Mouse (Mus musculus) embryo, embryonic 10.5 days (tissue): ENCODE measurements at regions not wholly inside any gene's neighbourhood (a gene's known extent, or its start where the extent isn't known, plus 50 kb on each side); places are given as distances from the start of the nearest gene placed in this dataset.

Experiments used
- DNase-seq: peaks from one replicate; pipeline ENCODE4 v3.0.0-alpha.2; 2015; ENCODE audit warnings: low spot score

DNA sequence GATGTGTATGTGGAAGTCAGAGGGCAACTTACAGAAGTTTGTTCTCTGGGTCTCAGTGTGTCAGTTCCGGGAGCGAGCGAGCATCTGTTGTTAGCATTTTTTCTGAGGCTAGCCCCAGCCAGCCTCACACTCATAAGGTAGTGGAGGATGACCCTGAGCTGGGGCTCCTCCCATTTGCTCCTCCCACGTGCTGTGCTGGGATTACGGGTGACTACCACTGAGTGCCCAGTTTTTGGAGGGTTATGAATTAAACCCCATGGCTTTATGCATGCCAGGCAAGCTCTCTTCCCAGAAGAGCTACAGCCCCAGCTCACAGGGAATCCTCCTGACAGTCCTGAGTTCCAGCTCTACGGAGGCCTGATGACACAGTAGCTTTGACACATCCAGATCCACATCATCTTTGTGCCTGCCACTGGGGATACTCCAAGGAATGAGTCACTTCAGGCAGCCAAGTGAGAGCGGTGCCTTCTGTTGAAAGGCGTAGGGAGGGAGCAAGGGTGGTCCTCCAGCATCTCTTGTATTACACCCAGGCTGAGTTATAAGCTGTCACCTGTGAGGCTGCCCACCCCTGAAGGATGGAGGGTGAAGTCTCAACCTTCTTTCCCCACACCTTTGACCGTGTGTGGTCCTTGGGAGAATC is 97.8 kb upstream of the Parp11 start:
- no peak for DNase-seq

DNA sequence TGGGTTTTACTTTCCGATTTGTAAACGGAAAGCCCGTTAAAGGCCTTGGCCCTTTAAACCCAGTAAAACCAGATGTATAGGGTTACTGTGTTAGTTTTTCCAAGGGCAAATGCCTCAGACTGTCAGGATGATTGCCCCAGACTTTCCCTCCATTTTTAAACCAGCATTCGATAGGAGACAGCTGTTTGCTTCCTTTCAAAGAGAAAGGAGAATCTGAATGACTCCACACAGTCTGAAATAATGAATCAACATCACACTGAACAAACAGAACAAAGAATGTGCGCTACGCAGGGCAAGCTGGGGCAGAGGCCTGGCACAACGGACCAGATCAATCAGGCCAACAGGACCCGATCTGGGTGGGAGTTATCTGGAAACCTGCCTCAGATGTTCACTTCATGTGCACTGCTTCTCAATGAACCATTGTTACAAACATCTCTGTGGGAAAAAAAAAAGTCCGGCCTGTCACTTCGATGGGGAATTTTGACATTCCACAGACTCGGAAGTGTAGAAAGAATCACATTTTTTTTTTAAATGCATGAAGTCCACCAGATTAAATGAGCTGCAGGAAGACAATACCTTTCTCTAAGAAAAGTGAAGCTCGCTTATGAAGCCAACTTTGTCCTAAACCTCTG is 97.0 kb upstream of the Parp11 start:
- peak; percentile 70 for DNase-seq

DNA sequence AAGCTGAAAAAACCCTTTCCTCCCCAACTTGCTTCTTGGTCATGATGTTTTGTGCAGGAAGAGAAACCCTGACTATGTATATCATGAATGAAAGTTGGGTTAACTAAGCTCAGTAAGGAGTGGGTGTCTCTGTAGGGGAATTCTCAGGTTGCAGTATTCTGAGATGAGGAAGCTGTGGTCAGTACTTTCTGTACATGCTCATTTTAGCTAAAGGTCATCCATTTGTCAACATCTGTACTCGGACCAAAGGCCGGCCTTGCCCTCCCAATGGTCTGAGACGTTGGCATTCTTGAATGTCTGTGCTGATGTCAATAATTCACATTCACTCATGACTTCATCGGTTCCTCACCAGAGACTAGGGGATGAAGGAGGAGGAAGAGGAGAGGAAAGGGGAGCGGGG is 94.9 kb upstream of the Parp11 start:
- DNase-seq: no peak

DNA sequence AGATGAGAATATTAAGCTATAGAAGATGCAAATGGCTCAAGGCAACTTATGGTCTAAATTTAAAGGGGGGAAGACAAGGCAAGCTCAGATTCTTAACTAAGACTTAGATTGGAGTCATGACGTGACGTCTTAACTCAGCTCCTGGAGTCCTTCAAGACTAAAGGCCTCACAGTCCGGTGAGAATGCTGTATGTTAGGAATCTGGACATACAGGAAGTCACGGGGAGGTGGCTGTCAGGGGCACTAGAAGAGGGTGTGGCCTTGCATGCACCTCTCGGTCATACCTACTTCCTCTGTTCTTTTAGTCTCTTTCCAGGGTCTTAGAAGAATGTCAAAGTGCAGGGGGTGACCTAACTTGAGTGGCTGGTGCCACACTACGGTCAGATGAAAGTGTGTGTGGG is 91.5 kb upstream of the Parp11 start:
- no peak for DNase-seq

DNA sequence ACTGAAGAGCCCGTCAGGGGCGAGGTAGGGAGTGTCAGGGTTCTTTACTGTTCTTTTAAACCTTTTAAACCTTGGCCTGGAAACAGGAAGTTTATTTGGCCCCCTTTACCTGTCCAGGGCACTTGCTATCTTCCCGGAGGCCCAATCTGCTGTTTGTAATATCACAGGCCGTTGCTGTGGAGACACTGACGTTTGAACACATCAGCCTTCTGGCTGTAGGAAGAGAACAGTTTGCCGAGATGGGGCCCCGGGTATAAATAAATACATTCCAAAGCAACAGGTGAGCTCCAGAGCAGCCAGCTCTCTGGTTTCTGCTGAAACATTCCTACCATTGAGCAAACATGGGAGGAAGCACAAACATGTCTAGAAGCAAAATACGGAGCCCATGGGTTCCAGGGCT is 90.2 kb upstream of the Parp11 start:
- DNase-seq: no peak

DNA sequence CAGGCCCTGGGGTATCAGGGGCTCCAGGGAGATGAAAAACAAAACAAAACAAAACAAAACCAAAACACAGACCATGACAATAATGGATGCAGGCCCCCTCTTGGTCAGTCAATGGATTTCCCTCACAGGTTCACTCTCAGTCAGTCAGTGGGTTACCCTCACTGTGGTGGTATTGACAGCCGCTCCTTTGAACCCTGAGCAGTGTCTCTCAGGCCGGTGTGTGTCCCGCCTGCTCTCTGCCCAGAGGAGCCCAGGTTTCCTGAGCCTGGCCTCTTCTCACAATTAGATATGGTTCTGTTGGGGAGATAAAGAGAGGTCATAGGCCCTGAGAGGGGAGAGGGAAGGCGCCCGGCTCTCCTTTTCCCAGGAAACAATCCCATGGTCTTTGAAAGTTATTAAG is 87.8 kb upstream of the Parp11 start:
- DNase-seq: peak; percentile 48

DNA sequence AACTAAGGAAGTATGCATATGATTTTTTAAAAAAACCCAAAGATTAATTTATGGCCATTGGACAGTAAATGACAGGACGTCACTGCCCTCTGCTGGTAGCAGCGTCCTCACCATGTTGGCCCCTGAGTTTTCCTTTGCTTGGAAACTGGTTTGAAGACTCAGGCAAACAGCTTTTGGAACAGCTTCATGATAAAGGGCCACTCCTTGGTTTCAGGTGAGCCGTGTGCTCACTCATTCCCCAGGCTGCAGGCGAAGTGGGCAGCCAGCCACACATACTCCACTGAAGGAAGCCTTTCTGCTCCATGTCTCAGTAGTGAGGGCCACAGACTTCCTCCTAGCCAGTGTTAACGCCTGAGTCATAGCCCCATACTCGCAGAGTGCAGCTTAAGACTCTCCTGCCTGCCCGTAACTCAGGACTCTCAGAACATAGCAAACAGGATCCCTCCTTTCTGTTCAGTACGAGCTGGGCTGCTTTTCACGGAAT is 87.2 kb upstream of the Parp11 start:
- DNase-seq: peak; percentile 88

DNA sequence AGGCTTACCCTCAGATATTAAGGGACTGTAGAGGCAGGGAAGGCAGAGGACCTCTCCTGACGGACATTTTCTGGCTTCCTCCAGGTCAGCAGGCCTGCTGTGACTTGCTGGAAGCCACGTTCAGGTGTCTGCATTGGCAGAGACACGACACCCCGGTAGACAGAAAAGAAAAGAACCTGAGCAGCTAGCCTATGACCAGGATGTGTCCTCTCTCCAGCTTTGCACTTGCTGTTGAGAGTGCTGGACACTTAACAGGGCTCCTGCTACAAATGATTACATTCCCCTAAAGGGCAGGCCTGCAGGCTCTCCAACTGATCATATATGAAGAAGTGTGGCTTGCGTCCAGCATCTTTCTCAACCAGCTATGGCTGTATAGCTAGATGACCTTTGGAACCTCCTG is 84.5 kb upstream of the Parp11 start:
- DNase-seq: no peak

DNA sequence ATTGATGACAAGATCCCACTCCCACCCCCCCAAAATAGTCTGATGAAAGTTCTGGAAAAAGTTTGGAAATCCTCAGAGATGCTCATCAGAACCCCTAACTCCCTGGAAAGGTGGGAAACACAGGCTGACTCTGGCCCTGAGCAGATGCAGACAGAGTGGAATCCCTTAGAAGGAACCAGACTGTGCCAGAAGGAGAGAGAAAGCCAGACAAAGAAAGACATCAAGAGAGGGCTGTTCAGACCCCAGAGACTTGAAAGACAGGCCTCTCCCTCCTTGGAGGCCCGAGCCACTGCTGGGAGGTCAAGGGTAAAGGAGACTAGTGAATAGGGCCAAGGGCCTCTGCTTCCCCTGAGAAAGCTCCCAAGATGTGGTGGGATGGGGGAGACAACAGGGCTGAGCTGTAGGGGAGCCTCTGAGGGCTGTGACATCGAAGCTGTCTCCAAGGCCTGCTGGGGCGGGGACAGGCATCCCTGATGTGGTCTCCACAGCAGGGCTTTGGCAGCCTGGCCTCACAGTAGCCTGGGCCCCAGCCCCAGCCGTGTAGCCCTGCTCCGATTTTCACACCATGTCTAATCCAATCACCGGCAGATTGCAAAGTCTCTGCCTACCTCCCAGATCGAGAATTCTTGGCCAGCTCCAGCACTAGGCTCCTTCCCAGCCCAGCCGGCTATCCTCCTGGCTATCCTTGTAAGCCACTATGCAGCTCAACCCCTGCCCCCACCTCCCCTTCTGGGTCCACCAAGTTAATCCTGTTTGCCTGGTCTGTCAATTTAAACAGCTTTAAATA is 83.5 kb upstream of the Parp11 start:
- DNase-seq: peak; percentile 75

DNA sequence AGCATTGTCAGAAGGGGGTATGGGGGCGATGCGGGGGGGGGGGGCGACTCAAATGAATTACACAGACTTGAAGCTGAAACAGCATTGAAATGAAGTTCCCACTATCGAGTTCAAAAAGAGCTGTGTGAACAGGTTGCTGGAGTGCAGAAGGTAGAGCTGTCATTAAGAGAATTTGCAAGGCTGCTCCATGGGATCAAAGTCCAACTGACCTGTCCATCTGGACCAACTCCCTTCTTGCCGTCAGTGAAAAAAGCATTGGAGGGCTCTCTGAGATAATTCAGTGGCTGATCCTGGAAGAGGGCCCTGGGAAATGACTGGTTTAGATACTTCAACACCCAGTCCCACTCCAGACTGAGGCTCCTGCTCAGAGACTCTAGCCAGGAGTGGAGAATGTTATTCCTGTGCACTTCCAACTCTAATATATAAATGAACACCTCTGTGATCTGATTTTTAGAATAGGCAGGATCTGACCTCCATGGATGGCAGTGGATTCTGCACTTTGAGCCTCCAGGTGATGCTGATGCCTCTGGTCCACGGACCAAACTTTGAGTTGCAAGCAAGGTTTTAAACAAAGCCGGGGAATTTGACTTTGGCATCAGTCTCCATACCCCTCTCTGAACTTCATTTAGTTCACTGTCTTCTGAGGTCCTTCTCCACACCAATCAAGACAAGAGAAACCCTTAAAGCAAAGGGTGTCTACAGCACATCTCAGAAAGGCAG is 82.6 kb upstream of the Parp11 start:
- DNase-seq: no peak

DNA sequence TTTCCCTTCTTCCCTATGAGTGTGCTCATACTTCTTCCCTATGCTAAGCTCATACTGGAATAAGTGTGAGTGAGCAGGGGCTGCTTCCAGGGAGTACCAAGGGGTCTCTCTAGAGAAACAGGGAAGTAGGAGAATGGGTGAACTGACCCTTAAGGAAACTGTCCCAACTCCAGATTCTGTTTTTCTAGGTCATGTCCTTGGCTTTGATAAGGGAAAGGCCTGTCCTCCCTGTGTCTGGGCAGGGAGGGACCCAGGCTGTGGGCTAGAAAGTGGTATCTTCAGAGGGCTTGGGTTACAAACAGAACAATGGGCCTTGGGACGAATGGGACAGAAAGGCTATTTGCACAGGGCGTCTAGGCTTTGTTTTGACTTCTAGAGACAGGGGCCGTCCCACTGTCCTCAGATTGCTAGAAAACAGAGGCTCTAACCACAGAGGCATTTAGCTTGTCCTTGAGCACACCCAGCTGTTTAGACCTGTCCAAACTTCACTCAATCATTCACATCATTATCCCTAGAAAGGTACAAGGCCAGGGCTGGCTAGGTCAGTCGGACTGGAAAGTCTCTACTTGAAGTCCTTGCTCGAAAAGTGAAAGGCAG is 82.0 kb upstream of the Parp11 start:
- DNase-seq: no peak

DNA sequence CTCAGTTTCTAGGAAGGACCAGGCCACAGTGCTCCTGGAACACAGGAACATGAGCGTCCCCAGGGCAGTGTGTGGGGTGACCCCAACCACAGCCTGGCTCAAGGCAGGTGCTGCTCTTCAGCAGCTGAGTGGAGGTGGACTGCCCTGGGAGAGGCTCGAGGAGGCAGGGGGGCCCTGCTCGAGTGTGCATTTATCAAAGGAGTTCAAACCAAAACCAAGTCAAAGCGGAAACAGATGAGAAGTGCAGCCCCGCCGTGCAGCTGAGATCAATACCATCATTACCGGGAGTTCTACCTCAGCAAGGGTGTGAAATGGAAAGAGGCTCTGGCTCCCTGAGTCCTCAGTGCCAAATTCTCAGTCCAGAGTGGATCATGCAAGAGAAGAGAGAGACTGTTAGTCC is 81.4 kb upstream of the Parp11 start:
- no peak for DNase-seq

DNA sequence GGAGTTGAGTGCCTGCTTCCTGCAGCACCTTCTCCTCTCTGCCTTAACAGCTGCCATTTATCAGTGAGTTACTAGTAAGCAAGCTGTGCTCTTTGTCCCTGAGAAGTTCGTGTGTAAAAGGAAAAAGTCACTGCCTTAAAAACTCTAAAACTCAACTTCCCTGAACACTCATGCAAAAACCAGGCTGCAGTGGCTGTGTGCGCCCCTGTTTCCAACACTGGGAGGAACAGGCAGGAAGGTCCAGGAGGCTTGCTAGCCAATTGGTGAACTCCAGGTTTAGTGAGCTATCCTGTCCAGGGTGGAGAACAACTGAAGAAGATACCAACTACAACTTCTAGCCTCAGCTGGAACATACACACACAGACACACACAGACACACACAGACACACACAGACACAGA is 81.0 kb upstream of the Parp11 start:
- no peak for DNase-seq

DNA sequence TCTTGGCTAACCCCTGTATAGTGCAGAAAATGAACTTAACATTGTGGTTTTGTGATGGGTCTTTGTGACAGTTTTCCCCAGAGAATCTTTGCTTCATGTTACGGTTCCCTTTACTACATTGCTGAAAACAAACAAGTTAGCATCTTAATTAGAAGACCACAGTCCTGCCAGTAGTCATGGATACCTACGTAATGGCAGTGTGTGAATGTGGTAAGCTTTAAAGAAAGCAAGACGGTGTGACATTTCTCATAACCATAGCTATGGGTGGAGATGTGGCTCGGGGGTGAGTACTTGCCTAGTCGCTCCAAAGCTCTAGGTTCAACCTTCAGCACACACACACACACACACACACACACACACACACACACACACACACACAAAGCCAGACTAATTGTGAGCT is 73.6 kb upstream of the Parp11 start:
- no peak for DNase-seq

DNA sequence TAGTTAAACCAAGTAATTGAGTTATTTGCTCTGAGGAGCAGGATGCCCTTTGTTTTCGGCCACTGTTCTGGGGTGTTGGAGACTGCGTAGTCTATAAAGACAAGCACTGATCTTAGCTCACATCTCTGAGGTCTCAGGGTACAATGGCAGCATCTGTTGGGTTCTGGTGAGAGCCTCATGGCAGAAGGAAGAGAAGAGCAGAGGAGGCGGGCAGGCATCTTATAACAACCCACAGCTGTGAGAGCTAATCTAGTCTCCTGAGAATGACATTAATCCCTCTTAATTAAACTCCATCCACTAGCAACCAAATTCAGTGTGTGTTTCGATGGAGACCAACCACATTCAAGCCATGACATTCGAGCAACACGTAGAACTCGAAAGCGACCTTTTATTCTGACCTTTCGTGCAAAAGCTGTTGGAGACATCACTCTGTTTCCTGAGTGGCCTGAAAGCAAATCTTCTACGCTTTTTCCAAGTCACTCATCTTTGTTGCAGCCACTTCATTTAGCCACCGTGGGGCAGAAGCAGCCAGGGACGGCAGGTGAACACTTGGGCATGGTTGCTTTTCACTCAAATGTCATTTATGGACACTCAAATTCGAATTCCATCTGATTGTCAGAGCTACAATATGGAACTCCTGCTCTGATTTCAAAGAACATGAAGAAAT is 72.7 kb upstream of the Parp11 start:
- no peak for DNase-seq

DNA sequence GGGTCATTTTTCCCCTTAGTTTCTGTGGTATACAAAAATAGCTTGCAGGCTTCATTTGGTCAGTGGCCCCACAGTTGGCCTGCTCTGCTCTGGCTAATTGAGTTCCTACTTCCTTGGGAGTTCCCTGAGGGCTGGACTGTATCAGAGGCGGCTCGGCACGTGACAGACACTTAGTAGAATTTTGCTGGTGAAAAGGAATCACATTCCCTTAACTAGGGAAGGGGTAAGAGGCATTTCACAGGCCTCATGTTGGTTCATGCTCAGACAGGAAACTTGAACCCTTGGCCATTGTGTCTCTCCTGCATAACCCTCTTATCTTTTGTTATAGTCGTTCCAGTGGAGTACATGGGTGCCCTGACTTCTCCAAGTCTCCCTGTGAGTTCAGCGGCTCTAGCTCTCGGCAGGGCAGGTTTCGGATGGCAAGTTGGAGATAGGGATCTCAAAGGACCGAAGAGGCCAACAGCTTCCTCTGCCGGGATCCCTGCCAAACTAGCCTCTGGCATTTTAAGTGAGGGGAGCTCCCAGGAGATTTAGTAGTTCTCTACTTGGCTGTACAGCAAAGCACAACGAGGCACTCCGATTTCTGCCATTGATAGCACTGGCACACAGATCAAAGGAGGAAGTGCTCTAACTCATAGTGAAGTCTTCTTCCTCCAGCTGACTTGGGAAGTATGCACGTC is 72.0 kb upstream of the Parp11 start:
- DNase-seq: no peak

DNA sequence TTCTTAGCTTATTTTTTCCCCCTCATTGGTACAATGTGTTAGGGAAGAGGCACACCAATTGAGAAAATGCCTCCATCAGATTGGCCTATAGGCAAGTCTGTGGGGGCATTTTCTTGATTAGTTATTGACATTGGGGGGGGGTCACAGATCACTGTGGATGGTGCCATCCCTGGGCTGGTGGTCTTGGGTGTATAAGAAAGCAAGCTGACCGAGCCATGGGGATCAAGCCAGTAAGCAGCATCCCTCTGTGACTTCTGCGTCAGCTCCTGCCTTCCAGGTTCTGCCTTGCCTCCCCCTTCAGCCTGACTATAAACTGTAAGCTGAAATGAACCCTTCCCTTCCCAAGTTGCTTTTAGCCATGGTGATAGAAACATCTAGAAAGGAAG is 71.5 kb upstream of the Parp11 start:
- DNase-seq: no peak

DNA sequence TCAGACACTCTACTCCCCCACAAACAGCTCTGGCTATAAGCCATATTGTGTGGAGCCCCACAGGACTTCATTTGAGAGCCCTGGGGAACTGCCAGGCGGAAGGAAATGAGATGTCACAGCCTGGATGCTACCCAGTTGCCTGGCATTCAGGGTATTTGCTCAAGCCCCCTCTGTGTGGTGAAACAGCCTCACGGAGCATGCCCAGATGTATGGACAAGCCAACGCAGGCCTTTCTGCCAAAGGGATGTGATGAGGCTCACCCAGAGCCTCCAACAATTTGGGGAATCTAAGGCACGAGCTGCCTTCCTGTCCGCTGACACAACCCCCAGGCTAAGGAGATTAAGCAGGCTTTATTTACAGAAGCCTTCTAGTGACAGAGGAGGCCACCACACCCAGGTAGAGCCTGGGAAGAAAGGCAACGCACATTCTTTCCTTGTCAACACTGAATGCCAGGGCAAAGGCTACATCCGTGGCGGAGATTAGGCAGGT is 70.9 kb upstream of the Parp11 start:
- no peak for DNase-seq

DNA sequence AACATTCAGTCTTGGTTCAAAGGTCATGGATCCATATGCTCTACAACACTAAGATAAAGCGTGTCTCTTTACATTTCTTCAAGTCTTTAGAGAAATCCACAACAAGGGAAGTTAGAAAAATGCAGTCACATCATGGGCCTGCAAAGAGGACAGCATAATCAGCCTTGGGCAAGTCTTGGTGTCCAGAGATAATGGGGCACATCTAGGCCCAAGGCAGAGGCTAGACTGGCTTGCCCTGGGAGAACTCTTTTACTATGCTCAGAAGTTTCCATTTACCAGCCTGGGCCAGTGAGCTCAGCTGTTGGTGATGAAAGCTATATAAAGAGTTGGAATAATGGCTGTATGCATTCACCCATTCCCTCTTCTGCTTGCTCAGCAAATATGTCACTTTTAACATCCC is 67.9 kb upstream of the Parp11 start:
- DNase-seq: no peak

DNA sequence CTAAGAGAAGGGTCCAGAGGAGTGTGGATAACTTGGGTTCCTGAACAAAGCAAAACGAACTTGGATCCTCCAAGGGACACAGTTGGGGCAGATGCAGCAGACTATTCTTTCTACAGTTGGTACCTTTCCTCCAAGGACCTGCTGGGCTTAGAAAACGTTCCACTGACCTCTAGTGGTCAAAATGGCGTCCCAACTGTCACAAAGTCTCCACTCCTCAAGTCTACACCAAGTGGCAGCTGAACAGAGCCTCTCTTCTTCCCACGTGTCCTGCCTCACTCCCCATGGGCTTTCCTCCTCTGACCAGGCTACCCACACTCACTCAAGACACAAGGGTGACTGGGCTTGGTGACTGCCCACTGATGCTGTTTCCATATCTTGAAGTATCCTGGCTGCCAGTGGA is 67.1 kb upstream of the Parp11 start:
- peak; percentile 80 for DNase-seq
